Mouse (Mus musculus): ENCODE data around the gene Rapgef5. TPM values are rescaled to one million over a fixed set of nuclear protein-coding genes. Genes with fewer than 3 reads are reported as not detected.
A peak's percentile ranks its signal among the peaks of the same experiment; 100 is the strongest.

Rapgef5 gene
- total RNA-seq, 1 experiment, result 9.9 TPM

GRCm38 (mm10) chr12:117744580-117745483 is 228.6 kb downstream of the Rapgef5 start:
- Histone ChIP-seq H3K36me3 (ENCODE audit: control insufficient read depth, insufficient read depth, low read length, poor library complexity, severe bottlenecking) (no peaks in the 10 kb centered on the region), H3K9me3 (ENCODE audit: control insufficient read depth, insufficient read depth, low read depth, low read length) (no peaks in the 10 kb centered on the region), H3K27ac (ENCODE audit: insufficient read depth, low read depth, low read length, poor library complexity, severe bottlenecking) (no peak overlapping the region), H3K4me3 (ENCODE audit: insufficient read depth in 1 of 2, low read depth in 1 of 2, low read length in 2 of 2, poor library complexity in 1 of 2, severe bottlenecking in 1 of 2) (no peak overlapping the region), H3K9ac (ENCODE audit: insufficient read depth, low read depth, low read length, poor library complexity, severe bottlenecking) (no peak overlapping the region), H3K4me1 (ENCODE audit: control insufficient read depth in 2 of 2, insufficient read depth in 2 of 2, low read length in 2 of 2, poor library complexity in 1 of 2) (peaks cover 3 to 22% of the 10 kb centered on the region in 2 experiments)
- no peak for TF ChIP-seq HCFC1 (IDR thresholded peaks at IDR 0.05; ENCODE audit: borderline replicate concordance, insufficient read depth, low read length)
- no peak for DNase-seq (ENCODE audit: low read depth, low spot score)
- in situ Hi-C loops (cut with MboI; ENCODE audit: low sequenced_read_pairs in 2 of 2, unreplicated experiment in 2 of 2), result no loop called here

- no peaks in the 10 kb centered on the region for H3K36me3 ChIP-seq (ENCODE audit: control insufficient read depth, insufficient read depth, low read length, poor library complexity, severe bottlenecking)
- in situ Hi-C loops (cut with MboI; ENCODE audit: low sequenced_read_pairs in 2 of 2, unreplicated experiment in 2 of 2), result no loop called here
- no peak overlapping the region for H3K27ac ChIP-seq (ENCODE audit: insufficient read depth, low read depth, low read length, poor library complexity, severe bottlenecking)
- DNase-seq (ENCODE audit: low read depth, low spot score), result no peak
- no peak overlapping the region for H3K4me3 ChIP-seq (ENCODE audit: insufficient read depth in 1 of 2, low read depth in 1 of 2, low read length in 2 of 2, poor library complexity in 1 of 2, severe bottlenecking in 1 of 2)
- TF ChIP-seq MAFK (IDR thresholded peaks at IDR 0.05; ENCODE audit: insufficient read depth, low read depth, low read length) (no peak), ZC3H11A (IDR thresholded peaks at IDR 0.05; ENCODE audit: borderline replicate concordance, low read depth, low read length) (no peak), CHD2 (IDR thresholded peaks at IDR 0.05; ENCODE audit: low read depth, low read length) (no peak)
- H3K9me3 ChIP-seq (ENCODE audit: control insufficient read depth, insufficient read depth, low read depth, low read length), result no peaks in the 10 kb centered on the region
- H3K4me1 ChIP-seq (ENCODE audit: control insufficient read depth in 2 of 2, insufficient read depth in 2 of 2, low read length in 2 of 2, poor library complexity in 1 of 2), result peaks cover 8 to 19% of the 10 kb centered on the region in 2 experiments
- no peak overlapping the region for H3K9ac ChIP-seq (ENCODE audit: insufficient read depth, low read depth, low read length, poor library complexity, severe bottlenecking)
Observed at GRCm38 (mm10) chr12:117746611-117747010, 230.3 kb downstream of the Rapgef5 start.

- in situ Hi-C loops (cut with MboI; ENCODE audit: low sequenced_read_pairs in 2 of 2, unreplicated experiment in 2 of 2), result loop anchor here in 1 of 2 experiments (25.0 kb wide), 2 partner anchors 164 to 339 kb away; no protein-coding TSS in a partner anchor
- TF ChIP-seq HCFC1 (IDR thresholded peaks at IDR 0.05; ENCODE audit: borderline replicate concordance, insufficient read depth, low read length), result no peak
- TF ChIP-seq MAFK (IDR thresholded peaks at IDR 0.05; ENCODE audit: insufficient read depth, low read depth, low read length), result no peak; the same call in none of the 2 replicates
- TF ChIP-seq ZNF384 (IDR thresholded peaks at IDR 0.05; ENCODE audit: low read depth, low read length), result no peak
- no peak for TF ChIP-seq CHD2 (IDR thresholded peaks at IDR 0.05; ENCODE audit: low read depth, low read length)
- TF ChIP-seq ZC3H11A (IDR thresholded peaks at IDR 0.05; ENCODE audit: borderline replicate concordance, low read depth, low read length), result no peak
- DNase-seq (ENCODE audit: low read depth, low spot score), result no peak
- no peak overlapping the region for H3K27ac ChIP-seq (ENCODE audit: insufficient read depth, low read depth, low read length, poor library complexity, severe bottlenecking)
- H3K9me3 ChIP-seq (ENCODE audit: control insufficient read depth, insufficient read depth, low read depth, low read length), result no peaks in the 10 kb centered on the region
- H3K36me3 ChIP-seq (ENCODE audit: control insufficient read depth, insufficient read depth, low read length, poor library complexity, severe bottlenecking), result no peaks in the 10 kb centered on the region
- peaks cover 8 to 31% of the 10 kb centered on the region in 2 experiments for H3K4me1 ChIP-seq (ENCODE audit: control insufficient read depth in 2 of 2, insufficient read depth in 2 of 2, low read length in 2 of 2, poor library complexity in 1 of 2)
- no peak overlapping the region for H3K9ac ChIP-seq (ENCODE audit: insufficient read depth, low read depth, low read length, poor library complexity, severe bottlenecking)
- no peak overlapping the region for H3K4me3 ChIP-seq (ENCODE audit: insufficient read depth in 1 of 2, low read depth in 1 of 2, low read length in 2 of 2, poor library complexity in 1 of 2, severe bottlenecking in 1 of 2)
Observed at GRCm38 (mm10) chr12:117751045-117751444, 234.8 kb downstream of the Rapgef5 start.

- Histone ChIP-seq H3K36me3 (ENCODE audit: control insufficient read depth, insufficient read depth, low read length, poor library complexity, severe bottlenecking) (peaks cover 2% of the 10 kb centered on the region), H3K4me3 (ENCODE audit: insufficient read depth in 1 of 2, low read depth in 1 of 2, low read length in 2 of 2, poor library complexity in 1 of 2, severe bottlenecking in 1 of 2) (no peak overlapping the region), H3K4me1 (ENCODE audit: control insufficient read depth in 2 of 2, insufficient read depth in 2 of 2, low read length in 2 of 2, poor library complexity in 1 of 2) (peaks cover 8 to 26% of the 10 kb centered on the region in 2 experiments), H3K9ac (ENCODE audit: insufficient read depth, low read depth, low read length, poor library complexity, severe bottlenecking) (no peak overlapping the region), H3K9me3 (ENCODE audit: control insufficient read depth, insufficient read depth, low read depth, low read length) (no peaks in the 10 kb centered on the region), H3K27ac (ENCODE audit: insufficient read depth, low read depth, low read length, poor library complexity, severe bottlenecking) (no peak overlapping the region; the same call in 1 of the 2 replicates)
- TF ChIP-seq ZNF384 (IDR thresholded peaks at IDR 0.05; ENCODE audit: low read depth, low read length), result no peak
- no peak for TF ChIP-seq CHD2 (IDR thresholded peaks at IDR 0.05; ENCODE audit: low read depth, low read length)
- no peak for TF ChIP-seq ZC3H11A (IDR thresholded peaks at IDR 0.05; ENCODE audit: borderline replicate concordance, low read depth, low read length)
- no peak for TF ChIP-seq HCFC1 (IDR thresholded peaks at IDR 0.05; ENCODE audit: borderline replicate concordance, insufficient read depth, low read length)
- no peak for TF ChIP-seq MAFK (IDR thresholded peaks at IDR 0.05; ENCODE audit: insufficient read depth, low read depth, low read length)
- in situ Hi-C loops (cut with MboI; ENCODE audit: low sequenced_read_pairs in 2 of 2, unreplicated experiment in 2 of 2), result loop anchor here in 1 of 2 experiments (25.0 kb wide), 2 partner anchors 164 to 339 kb away; no protein-coding TSS in a partner anchor
- DNase-seq (ENCODE audit: low read depth, low spot score), result peak; percentile 54
Observed at GRCm38 (mm10) chr12:117751520-117752383, 235.5 kb downstream of the Rapgef5 start.
